In genomic region chr9:65372449-65372848, GRCm38 (mm10) we compare ENCODE assay signal across 9 mouse cellular contexts. TPM values are rescaled to one million over a fixed set of nuclear protein-coding genes. Genes with fewer than 3 reads are reported as not detected.
DNase-seq lines count a peak whose midpoint lies in the region; ATAC-seq and TF ChIP-seq lines count a peak whose summit lies in the region.
"Had no signal": no experiment of that assay in that cellular context is flagged by ENCODE, and none has a peak within 500 bp of the region (broad histone marks: within the 10 kb centered on the region; RNA-seq: fewer than 3 reads in every experiment).

No protein-coding gene starts in this region.

- intact Hi-C loops in heart, postnatal 25 days (cut with DNase I): loop anchor here (1.0 kb wide), 1 partner anchor 60 kb away; no protein-coding TSS in a partner anchor

- H3K9me3 ChIP-seq in heart, postnatal 0 days (replicated peaks; ENCODE audit: control insufficient read depth, low read length): no peaks in the 10 kb centered on the region
- H3K9me3 ChIP-seq in forebrain, embryonic 12.5 days: no peaks in the 10 kb centered on the region
- H3K9me3 ChIP-seq: liver, embryonic 15.5 days had no signal

- H3K4me3 ChIP-seq in heart, postnatal 0 days (ENCODE audit: low read depth, low read length): no peak overlapping the region
- no peak overlapping the region for H3K4me3 ChIP-seq in forebrain, embryonic 12.5 days (replicated peaks)
- H3K4me3 ChIP-seq: liver, embryonic 15.5 days had no signal

- no peak overlapping the region for H3K9ac ChIP-seq in heart, postnatal 0 days (replicated peaks; ENCODE audit: low read depth, low read length)
- no peak overlapping the region for H3K9ac ChIP-seq in forebrain, embryonic 12.5 days
- H3K9ac ChIP-seq: liver, embryonic 15.5 days had no signal

- H3K27me3 ChIP-seq in heart, postnatal 0 days (ENCODE audit: control insufficient read depth, insufficient read depth, low read length): no peaks in the 10 kb centered on the region
- H3K27me3 ChIP-seq in forebrain, embryonic 12.5 days: no peaks in the 10 kb centered on the region
- H3K27me3 ChIP-seq: liver, embryonic 15.5 days had no signal

- no peak overlapping the region for H3K27ac ChIP-seq in heart, postnatal 0 days (ENCODE audit: low read depth)
- no peak overlapping the region for H3K27ac ChIP-seq in forebrain, embryonic 12.5 days
- H3K27ac ChIP-seq: liver, embryonic 15.5 days had no signal

- H3K4me2 ChIP-seq in heart, postnatal 0 days (ENCODE audit: low read depth, low read length): no peak overlapping the region
- no peak overlapping the region for H3K4me2 ChIP-seq in forebrain, embryonic 12.5 days
- H3K4me2 ChIP-seq: liver, embryonic 15.5 days had no signal

- no peak for DNase-seq in heart, postnatal 0 days (ENCODE audit: low spot score)
- DNase-seq in heart, postnatal 25 days (ENCODE audit: low spot score): no peak
- DNase-seq in 3T3-L1 (ENCODE audit: low read depth, low spot score): peak; percentile 61
- peak; percentile 10 for DNase-seq in CD4-positive helper T cell, adult 2 months (ENCODE audit: low read depth, low spot score)
- DNase-seq in layer of hippocampus, adult 9-11 months: peak; percentile 33
- no peak for DNase-seq in urinary bladder, adult 2 months (ENCODE audit: low spot score)

- no peak for ATAC-seq in heart, postnatal 0 days (ENCODE audit: insufficient read depth, low read depth)
- ATAC-seq in erythroblast, adult 5-6 weeks (replicated peaks; ENCODE audit: low FRiP score, poor library complexity, severe bottlenecking): no peak
- ATAC-seq in forebrain, embryonic 12.5 days (ENCODE audit: low FRiP score): no peak

- H3K4me1 ChIP-seq in heart, postnatal 0 days (ENCODE audit: control insufficient read depth, insufficient read depth): peaks cover 3% of the 10 kb centered on the region; the same call in 1 of the 2 replicates
- H3K4me1 ChIP-seq in forebrain, embryonic 12.5 days: no peaks in the 10 kb centered on the region
- H3K4me1 ChIP-seq: liver, embryonic 15.5 days had no signal

- WGBS in heart, postnatal 0 days: 60% methylated on average over 4 of the region's 4 CpGs
- WGBS in forebrain, embryonic 12.5 days: 72% methylated on average over 4 of the region's 4 CpGs

- no peak for TF ChIP-seq EP300 in heart, postnatal 0 days (IDR thresholded peaks at IDR 0.05; ENCODE audit: low read depth)

- no peaks in the 10 kb centered on the region for H3K36me3 ChIP-seq in heart, postnatal 0 days (replicated peaks; ENCODE audit: control insufficient read depth, insufficient read depth, low read length)
- H3K36me3 ChIP-seq in forebrain, embryonic 12.5 days (replicated peaks): peaks cover 9% of the 10 kb centered on the region
- H3K36me3 ChIP-seq: liver, embryonic 15.5 days had no signal

- peak; percentile 61 for TF ChIP-seq CTCF in heart, postnatal 0 days (IDR thresholded peaks at IDR 0.05; ENCODE audit: low read depth)

RNA-seq across cellular contexts. Expression of gene Ubap1l, which starts 11.6 kb away (rescaled TPM):
- total RNA-seq in heart, postnatal 0 days (2014; rRNA removed; ENCODE audit: low replicate concordance): not detected in 2 replicates
- 0.11 and 0.21 TPM in 2 replicates for polyA plus RNA-seq in heart, postnatal 0 days (2015; fragmentation: Nextera tagmentation; extraction: Ambion mirVana)
- under 1 TPM; 0.20 to 0.39 TPM for total RNA-seq in heart, postnatal 25 days (2021)
- not detected in 2 replicates for total RNA-seq in erythroblast, adult 5-6 weeks (2015; ENCODE audit: low replicate concordance)
- not detected in 2 replicates for total RNA-seq in erythroblast, adult 5-6 weeks (2017; ENCODE audit: low replicate concordance)
- polyA plus RNA-seq in urinary bladder, adult 2 months (2012; rRNA removed): 0.55 and 0.87 TPM in 2 replicates
- 0.27 and 0.73 TPM in 2 replicates for polyA plus RNA-seq in forebrain, embryonic 12.5 days (2016; fragmentation: Nextera tagmentation; extraction: Ambion mirVana)

RNA-seq across cellular contexts. Expression of gene Kbtbd13, which starts 19.0 kb away (rescaled TPM):
- total RNA-seq in heart, postnatal 0 days (2014; rRNA removed; ENCODE audit: low replicate concordance): 1.1 and 1.2 TPM in 2 replicates
- polyA plus RNA-seq in heart, postnatal 0 days (2015; fragmentation: Nextera tagmentation; extraction: Ambion mirVana): 0.63 and 0.77 TPM in 2 replicates
- 1 to 10 TPM; 2.6 to 3.1 TPM for total RNA-seq in heart, postnatal 25 days (2021)
- total RNA-seq in erythroblast, adult 5-6 weeks (2015; ENCODE audit: low replicate concordance): not detected in 2 replicates
- total RNA-seq in erythroblast, adult 5-6 weeks (2017; ENCODE audit: low replicate concordance): not detected in 2 replicates
- 1.4 and 1.5 TPM in 2 replicates for polyA plus RNA-seq in urinary bladder, adult 2 months (2012; rRNA removed)
- 0.72 and 0.74 TPM in 2 replicates for polyA plus RNA-seq in forebrain, embryonic 12.5 days (2016; fragmentation: Nextera tagmentation; extraction: Ambion mirVana)

RNA-seq across cellular contexts. Expression of gene Rasl12, which starts 25.9 kb away (rescaled TPM):
- 1.8 and 8.5 TPM in 2 replicates for total RNA-seq in heart, postnatal 0 days (2014; rRNA removed; ENCODE audit: low replicate concordance)
- polyA plus RNA-seq in heart, postnatal 0 days (2015; fragmentation: Nextera tagmentation; extraction: Ambion mirVana): 7.5 and 7.9 TPM in 2 replicates
- total RNA-seq in heart, postnatal 25 days (2021): 1 to 10 TPM; 6.4 to 8.8 TPM
- not detected in 2 replicates for total RNA-seq in erythroblast, adult 5-6 weeks (2015; ENCODE audit: low replicate concordance)
- 0.14 TPM in 1 of 2 replicates, not detected in the other for total RNA-seq in erythroblast, adult 5-6 weeks (2017; ENCODE audit: low replicate concordance)
- 25.6 and 28.8 TPM in 2 replicates for polyA plus RNA-seq in urinary bladder, adult 2 months (2012; rRNA removed)
- 6.4 and 7.2 TPM in 2 replicates for polyA plus RNA-seq in forebrain, embryonic 12.5 days (2016; fragmentation: Nextera tagmentation; extraction: Ambion mirVana)

RNA-seq across cellular contexts. Expression of gene Pdcd7, which starts 26.5 kb away (rescaled TPM):
- total RNA-seq in heart, postnatal 0 days (2014; rRNA removed; ENCODE audit: low replicate concordance): 9.4 and 10.6 TPM in 2 replicates
- polyA plus RNA-seq in heart, postnatal 0 days (2015; fragmentation: Nextera tagmentation; extraction: Ambion mirVana): 4.7 and 5.9 TPM in 2 replicates
- total RNA-seq in heart, postnatal 25 days (2021): 10 to 100 TPM; 11.5 to 12.6 TPM
- total RNA-seq in erythroblast, adult 5-6 weeks (2015; ENCODE audit: low replicate concordance): 2.7 and 5.4 TPM in 2 replicates
- total RNA-seq in erythroblast, adult 5-6 weeks (2017; ENCODE audit: low replicate concordance): 8.8 and 10.5 TPM in 2 replicates
- 12.9 and 14.4 TPM in 2 replicates for polyA plus RNA-seq in urinary bladder, adult 2 months (2012; rRNA removed)
- 11.9 and 12.1 TPM in 2 replicates for polyA plus RNA-seq in forebrain, embryonic 12.5 days (2016; fragmentation: Nextera tagmentation; extraction: Ambion mirVana)

RNA-seq across cellular contexts. Expression of gene Slc51b, which starts 50.3 kb away (rescaled TPM):
- not detected in 2 replicates for total RNA-seq in heart, postnatal 0 days (2014; rRNA removed; ENCODE audit: low replicate concordance)
- not detected in 2 replicates for polyA plus RNA-seq in heart, postnatal 0 days (2015; fragmentation: Nextera tagmentation; extraction: Ambion mirVana)
- not detected for total RNA-seq in heart, postnatal 25 days (2021)
- total RNA-seq in erythroblast, adult 5-6 weeks (2015; ENCODE audit: low replicate concordance): not detected in 2 replicates
- total RNA-seq in erythroblast, adult 5-6 weeks (2017; ENCODE audit: low replicate concordance): not detected in 2 replicates
- not detected in 2 replicates for polyA plus RNA-seq in urinary bladder, adult 2 months (2012; rRNA removed)
- polyA plus RNA-seq in forebrain, embryonic 12.5 days (2016; fragmentation: Nextera tagmentation; extraction: Ambion mirVana): not detected in 2 replicates
- polyA plus RNA-seq: liver, embryonic 15.5 days had no signal

Comparison
In these comparisons a context has a peak if more than half of its experiments do, and no peak if none do; other contexts are left out.
1. DNase-seq: peak in 3T3-L1 (single experiment), CD4-positive helper T cell, adult 2 months (single experiment) and layer of hippocampus, adult 9-11 months (single experiment); none in heart, postnatal 0 days (single experiment), heart, postnatal 25 days (single experiment) and urinary bladder, adult 2 months (single experiment).